Mouse (Mus musculus) NIH3T3 (cell line): ENCODE measurements around the gene Dusp15.

ENCODE experiments used
- DNase-seq: peaks from one replicate; pipeline ENCODE4 v3.0.0-alpha.2; 2012; ENCODE audit warnings: low read depth

The Dusp15 gene

DNA sequence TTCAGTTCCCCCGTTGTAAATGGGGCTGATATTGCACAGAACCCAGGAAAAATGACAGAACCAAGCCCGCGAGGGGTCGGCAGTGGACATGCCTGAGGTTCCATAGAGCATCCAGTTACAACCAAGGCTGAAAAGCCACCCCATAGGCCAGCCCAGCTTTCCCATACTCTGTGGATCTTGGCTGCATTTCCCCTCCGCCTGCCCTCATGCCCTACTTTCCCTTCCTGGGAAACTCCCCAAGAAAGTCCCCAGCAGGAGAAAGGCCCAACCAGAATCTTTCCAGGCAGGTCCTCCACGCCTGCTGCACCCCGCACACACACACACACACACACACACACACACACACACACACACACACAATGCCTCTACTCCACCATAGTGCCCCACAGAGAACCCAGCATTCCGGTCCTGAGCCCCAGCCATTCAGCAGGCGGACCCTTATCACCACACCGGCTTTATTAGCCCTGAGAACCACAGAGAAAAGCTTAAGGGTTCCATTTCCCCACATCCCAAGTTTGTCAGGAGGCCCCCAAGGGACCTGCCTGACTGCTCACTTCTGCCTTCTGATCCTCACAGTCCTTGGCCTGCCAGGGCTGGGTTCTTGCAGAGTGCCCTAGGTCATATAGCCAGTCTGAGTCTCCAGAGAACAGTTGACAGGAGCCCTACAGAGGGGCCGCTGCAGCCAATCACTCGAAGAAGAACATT, 19.9 kb downstream of the Dusp15 start:
- DNase-seq, result peak; percentile 82

DNA sequence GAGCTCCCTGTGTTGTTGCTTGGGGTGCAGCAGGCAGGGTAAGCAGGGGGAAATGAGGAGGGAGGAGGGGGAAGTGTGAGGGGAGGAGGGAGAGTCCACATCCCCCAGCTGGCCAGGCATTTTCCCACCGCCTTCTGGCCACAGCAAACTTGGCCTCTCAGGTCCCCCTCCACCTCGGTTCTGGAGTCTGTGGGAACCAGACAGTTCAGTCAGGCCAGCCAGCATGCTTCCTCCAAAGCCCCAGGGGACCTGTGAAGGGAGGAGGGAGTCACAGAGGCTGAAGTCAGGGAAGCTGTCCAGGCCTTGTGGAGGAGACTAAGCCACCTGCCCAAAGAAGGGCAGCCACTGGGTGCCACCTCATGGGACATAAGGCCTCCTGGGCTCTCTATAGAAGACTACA, 21.2 kb downstream of the Dusp15 start:
- DNase-seq, result peak; percentile 53

DNA sequence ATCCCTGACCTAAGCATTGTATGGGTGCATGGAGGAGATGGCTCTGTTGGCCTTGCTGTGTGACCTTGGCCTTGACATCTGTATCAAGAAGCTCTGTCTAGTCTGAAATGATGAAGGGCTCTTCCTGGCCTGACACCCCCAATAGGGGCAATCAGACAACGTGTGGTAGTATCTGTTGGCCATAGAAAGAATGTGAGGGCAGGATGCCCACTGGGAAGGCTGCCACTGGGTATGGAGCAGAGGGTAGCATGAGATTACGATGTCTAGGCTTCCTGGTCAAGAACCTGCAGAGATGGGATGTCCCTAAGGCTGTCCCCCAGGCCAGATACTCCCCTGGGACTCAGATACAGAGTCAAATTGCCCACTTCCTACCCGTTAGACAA, 22.5 kb downstream of the Dusp15 start:
- DNase-seq, result peak; percentile 44

DNA sequence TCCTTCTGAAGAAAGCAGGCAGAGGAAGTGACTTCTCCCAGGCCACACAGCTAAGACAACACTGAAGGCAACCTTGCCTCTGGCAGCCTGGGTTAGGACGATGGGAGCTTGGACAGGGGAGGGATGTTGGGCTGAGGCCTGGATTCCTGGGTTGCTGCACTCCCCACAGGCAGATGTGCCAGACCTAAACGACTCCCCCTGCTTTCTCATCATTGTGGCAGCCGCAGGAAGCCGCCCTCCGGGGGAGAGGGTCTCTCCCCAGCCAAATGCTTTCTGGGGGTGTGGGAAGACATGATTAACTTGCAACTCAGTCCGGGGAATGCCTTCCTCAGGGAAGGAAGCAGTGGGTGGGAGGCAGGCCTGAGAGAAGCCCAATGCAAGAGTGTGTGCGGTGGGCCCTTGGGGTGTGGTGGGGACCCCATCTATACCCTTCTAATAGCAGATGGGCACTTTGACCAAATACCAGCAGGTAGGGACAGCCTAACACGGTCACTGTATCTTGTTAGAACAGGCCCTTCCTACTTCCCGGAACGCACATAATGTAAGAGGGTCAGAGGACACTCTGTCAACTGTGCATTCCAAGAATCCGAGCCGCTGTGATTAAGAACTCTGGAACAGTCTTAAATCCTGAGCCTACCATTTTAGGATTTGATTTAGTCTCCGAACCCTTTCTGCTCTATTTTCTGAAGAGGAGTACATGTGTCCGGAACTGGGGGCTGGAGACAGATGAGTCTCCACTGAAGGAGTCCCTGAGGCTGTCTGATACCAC, 23.1 kb downstream of the Dusp15 start:
- DNase-seq, result peak; percentile 71

DNA sequence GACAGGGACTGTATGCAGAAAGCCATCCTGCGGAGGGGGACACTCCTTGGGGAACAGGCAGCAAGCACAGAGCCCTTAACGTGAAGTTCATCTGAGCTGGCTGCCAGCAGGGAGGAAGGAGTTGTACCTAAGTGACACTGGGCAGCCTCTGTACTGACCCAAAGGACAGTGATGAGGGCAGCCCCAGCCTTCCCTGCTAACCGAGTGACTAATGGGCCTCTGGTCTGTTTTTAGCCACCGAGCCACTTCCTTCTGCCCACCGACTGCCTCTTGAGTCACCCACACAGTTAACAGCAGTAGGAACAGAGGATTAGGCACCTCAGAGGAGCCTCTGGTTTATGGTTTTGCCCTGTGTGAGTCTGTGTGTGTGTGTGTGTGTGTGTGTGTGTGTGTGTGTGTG, 24.1 kb downstream of the Dusp15 start:
- DNase-seq, result peak; percentile 61

DNA sequence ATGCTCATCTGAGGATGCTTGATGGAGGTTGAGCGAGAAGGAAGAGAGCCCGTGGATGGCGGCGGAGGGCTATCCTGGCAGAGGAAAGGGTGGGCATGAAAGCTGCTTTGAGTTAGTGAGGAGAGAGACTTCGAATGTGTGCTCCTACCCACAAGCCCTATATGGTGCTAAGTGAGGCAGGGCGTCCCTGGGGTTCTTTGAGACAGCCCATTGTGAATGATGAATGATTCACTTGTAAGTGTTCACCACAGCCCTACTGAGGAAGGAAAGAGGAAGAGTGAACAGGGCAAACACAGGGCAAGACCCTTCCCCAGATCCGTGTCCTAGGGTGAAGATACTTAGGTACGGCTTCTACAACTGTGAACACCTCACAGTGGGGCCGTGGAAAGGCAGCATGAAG, 24.6 kb downstream of the Dusp15 start:
- DNase-seq, result peak; percentile 69

DNA sequence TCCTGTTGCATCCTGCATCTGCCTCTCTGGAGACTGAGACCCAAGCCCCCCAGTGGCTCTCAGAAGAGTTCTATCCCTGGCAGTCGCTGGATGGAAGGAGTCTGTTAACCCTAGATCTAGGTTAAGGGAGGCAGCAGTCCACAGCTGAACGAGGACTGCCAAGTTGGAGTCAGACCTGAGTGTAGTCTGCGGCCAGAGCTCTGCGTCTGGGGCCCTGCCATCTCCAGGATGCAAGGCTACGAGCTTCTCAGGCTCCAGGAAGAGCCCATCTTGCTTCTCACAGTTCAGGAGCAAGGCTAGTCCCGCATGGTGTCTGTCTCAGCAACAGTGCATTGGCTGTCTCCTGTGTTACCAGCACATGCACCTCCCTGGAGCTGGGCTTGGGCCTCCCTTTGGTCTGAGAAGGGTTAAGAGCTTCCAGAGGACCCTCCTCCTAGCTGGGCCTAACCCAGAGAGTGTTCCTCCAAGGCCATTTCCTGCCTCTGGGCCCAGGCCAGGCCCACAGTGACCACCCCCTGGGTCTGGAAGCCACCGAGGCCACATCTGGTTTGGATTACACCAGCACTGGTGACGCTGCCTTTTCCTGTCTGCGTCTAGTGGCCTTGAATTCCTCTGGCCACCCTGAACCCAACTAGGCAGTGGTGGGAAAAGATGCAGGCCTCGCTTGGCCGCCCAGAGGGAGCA, 26.2 kb downstream of the Dusp15 start:
- DNase-seq, result peak; percentile 80

DNA sequence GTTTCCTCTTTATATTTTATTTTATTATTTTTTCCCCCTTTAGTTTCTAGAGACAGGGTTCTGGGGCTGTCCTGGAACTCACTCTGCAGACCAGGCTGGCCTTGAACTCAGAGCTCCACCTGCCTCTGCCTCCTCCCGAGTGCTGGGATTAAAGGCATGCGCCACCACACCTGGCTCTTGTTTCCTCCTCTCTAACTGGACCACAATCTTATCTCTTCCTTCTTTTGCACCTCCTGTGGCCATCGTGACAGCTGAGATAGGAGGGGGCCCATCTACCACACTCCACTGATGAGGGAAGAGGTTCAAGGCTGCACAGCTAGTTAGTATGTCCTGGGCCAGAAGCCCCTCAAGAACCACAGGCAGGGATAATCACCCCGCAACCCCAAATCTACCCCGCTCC, 27.0 kb downstream of the Dusp15 start:
- DNase-seq, result no peak

DNA sequence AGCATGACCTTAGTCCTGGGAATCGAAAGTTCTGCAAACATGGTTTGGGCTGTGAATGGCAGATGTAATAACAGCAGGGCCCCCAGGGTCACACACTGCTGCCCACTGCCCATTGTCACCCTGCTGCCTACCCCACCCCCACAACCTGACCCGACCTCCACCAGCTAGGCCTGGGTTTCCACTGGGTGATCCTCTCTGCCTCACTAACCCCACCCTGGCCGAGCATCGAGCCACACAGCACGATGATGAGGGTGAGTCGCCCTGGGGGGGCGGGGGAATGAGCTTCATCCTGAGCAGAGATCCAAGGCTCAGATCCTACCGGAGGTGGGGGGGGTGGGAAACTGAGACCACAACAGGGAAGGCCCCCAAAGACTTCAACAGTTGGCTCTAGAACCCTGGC, 27.4 kb downstream of the Dusp15 start:
- DNase-seq, result peak; percentile 40

DNA sequence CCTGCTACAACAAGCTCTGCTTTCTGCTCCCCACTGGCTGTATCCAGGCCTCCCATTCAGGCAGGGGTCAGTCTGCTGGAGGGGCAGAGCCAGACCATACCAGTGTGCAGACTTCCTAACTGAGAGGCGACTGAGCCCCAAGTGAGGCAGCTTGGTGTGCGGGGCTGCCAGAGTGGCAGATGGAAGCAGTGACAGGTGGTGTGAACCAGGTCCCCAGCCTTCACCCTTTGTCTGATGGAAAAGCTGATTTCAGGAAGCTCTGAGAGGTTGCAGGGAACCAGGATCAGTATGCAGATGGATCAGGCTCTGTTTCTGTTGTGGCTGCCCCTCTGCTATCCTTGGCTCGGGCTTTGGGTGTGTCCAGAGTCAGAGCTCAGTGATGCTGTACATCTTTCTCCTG, 27.9 kb downstream of the Dusp15 start:
- peak; percentile 9 for DNase-seq

- DNase-seq, result no peak
Observed at GRCm38 (mm10) chr2:152922376-152922775, 29.1 kb downstream of the Dusp15 start.

GRCm38 (mm10) chr2:152917671-152918070, 33.8 kb downstream of the Dusp15 start:
- no peak for DNase-seq

GRCm38 (mm10) chr2:152916111-152916510, 35.4 kb downstream of the Dusp15 start:
- no peak for DNase-seq

DNA sequence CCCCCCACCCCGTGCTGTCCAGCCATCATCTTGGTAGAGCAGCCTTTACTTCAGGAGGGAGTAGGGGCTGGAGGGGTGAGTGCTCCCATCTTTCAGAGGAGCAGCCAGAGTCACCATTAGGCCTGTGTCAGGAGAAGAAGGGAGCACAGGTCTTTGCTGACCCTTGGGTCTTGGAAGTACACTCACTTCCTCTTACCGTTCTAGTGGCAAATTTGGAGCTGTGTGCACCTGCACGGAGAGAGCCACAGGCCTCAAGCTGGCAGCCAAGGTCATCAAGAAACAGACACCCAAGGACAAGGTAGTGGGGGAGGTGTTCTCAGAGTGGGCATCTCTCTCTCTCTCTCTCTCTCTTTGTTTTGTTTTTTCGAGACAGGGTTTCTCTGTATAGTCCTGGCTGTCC, 36.0 kb downstream of the Dusp15 start:
- DNase-seq, result no peak

DNA sequence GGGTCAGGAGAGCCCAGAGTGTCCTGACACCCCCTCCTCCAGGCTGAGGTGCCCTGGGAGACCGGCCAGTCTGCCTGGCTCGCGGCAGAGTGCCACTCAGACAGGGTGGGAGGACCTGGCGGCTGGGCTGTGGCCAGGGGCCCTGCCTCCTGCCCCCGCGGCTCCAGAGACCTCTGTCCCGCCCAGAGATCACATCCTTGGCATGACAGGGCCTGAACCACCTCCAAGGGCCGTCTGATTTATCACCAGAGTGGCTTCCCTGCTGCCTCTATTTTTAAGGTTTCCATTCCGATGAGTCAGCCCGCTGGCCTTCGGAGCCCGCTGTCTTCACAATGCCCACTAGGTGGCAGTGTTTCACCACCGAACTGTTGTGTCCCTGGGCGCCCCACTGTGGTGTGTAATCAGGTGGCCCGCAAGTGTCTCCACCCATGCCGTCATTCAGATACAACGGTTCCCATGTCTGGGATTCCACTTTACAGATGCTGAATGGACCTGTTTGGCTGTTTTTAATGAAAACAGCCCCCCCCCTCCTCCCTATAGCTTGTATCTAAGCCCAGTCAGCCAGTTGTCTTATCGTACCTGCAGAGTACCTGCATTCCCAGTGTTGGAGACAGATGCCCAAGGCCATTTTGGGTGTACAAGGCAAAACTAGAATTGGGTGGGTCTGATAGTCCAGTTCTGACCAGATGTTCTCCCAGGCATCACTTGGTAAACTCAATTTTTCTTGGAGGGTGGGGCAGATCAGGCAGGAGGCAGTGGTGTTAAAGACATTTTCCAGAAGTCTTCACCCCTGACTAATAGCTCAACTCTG, 37.0 kb downstream of the Dusp15 start:
- DNase-seq, result peak; percentile 96

GRCm38 (mm10) chr2:152913471-152913870, 38.0 kb downstream of the Dusp15 start:
- DNase-seq, result no peak

DNA sequence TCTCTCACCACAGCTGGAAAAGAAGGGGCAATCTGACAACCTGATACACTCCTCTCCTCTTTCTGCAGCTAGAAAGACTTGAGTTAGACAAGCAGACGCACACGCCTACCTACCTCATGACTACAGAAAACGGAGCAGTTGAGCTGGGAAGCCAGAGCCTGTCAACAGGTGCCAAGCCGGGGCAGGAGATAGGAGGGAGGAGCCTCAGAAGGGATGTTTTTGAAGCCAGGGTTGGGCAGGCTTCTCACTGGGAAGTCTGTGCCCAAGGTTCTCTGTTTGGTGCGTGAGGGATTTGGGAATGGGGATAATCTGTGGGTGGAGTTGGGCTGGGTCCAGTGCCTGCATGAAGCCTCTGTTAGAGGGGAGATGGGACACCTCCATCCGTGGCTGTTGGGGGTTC, 40.1 kb downstream of the Dusp15 start:
- DNase-seq, result no peak

DNA sequence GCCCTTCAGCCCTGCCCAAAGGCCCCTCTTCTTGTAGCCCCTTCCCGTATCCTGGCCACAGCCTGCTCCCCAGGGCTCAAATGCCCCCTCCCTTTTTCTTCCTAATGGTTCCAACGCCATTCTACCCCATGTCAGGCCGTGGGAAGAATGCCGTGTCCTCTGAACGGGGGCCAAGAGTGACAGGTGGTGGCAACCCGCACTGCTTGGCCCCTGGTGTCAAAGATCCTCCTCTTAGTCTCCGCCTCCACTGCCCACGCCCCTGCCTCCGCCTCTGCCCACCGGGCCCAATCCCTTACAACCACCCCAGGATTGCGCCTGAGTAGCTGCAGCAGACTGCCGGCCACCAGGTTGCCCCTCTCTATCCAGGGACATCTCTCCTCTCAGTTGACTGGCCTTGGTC, 40.5 kb downstream of the Dusp15 start, which contains the start of gene Mylk2:
Gene Mylk2, plus strand, starts transcription at position 322 of the 400 bp plus-strand sequence.
- no peak for DNase-seq

- no peak for DNase-seq
Observed at GRCm38 (mm10) chr2:152909848-152910247, 41.6 kb downstream of the Dusp15 start.

GRCm38 (mm10) chr2:152907114-152907943, 44.2 kb downstream of the Dusp15 start:
- DNase-seq, result peak; percentile 35
